Mouse (Mus musculus) neural tube, embryonic 11.5 days (tissue): ENCODE data around the gene Serpinb6c. TPM values are rescaled to one million over a fixed set of nuclear protein-coding genes. Genes with fewer than 3 reads are reported as not detected.
"Not testable (repeated sequence)": the region's sequence is repeated elsewhere in the genome, so short reads cannot be mapped to it uniquely, and the experiment has no call there.

Source experiments
- ATAC-seq: fragments of 200-750 bp; cut with Nextera tagmentation; 2 replicates; pipeline ENCODE4 v1.8.0; 2017; ENCODE audit warnings: moderate number of reproducible peaks, mild to moderate bottlenecking, moderate TSS enrichment, moderate library complexity; ENCODE audit not compliant: insufficient read depth, low FRiP score, low TSS enrichment
- DNase-seq: peaks from one replicate; pipeline ENCODE4 v3.0.0-alpha.2; 2015; ENCODE audit warnings: low spot score
- H3K27ac ChIP-seq: fragments of 300-500 bp; sonication (generic); 2 replicates; pipeline ENCODE4 v1.5.1; 2014; ENCODE audit warnings: low read depth, mild to moderate bottlenecking, low read length
- H3K27me3 ChIP-seq: fragments of 300-500 bp; sonication (generic); 2 replicates; pipeline ENCODE4 v1.6.1; 2014; ENCODE audit warnings: mild to moderate bottlenecking, low read length, mixed read lengths; ENCODE audit not compliant: control insufficient read depth, insufficient read depth
- H3K36me3 ChIP-seq: fragments of 300-500 bp; sonication (generic); 2 replicates; pipeline ENCODE4 v1.6.1; 2014; ENCODE audit warnings: mild to moderate bottlenecking, low read length, moderate library complexity, mixed read lengths; ENCODE audit not compliant: control insufficient read depth, insufficient read depth
- H3K4me1 ChIP-seq: fragments of 300-500 bp; sonication (generic); 2 replicates; pipeline ENCODE4 v1.6.1; 2014; ENCODE audit warnings: low read length, mixed read lengths; ENCODE audit not compliant: control insufficient read depth, insufficient read depth
- H3K4me2 ChIP-seq: fragments of 300-500 bp; sonication (generic); 2 replicates; pipeline ENCODE4 v1.6.1; 2014; ENCODE audit warnings: low read depth, mild to moderate bottlenecking, moderate library complexity
- H3K4me3 ChIP-seq: fragments of 300-500 bp; sonication (generic); 2 replicates; pipeline ENCODE4 v1.5.1; 2014; ENCODE audit warnings: low read depth, low read length
- H3K9ac ChIP-seq: fragments of 300-500 bp; sonication (generic); 2 replicates; pipeline ENCODE4 v1.6.1; 2014; ENCODE audit warnings: mild to moderate bottlenecking, low read length
- H3K9me3 ChIP-seq: fragments of 300-500 bp; sonication (generic); 2 replicates; pipeline ENCODE4 v1.6.1; 2016; ENCODE audit warnings: low read length; ENCODE audit not compliant: control insufficient read depth
- WGBS: fragments of 180-500 bp; shearing (Covaris S2); extraction: QIAGEN DNeasy Blood & Tissue Kit; methylation state at CpG from one replicate; pipeline ENCODE4 v1.1.7; 2014; 5-methylcytosine and 5-hydroxymethylcytosine counted together
- polyA plus RNA-seq: library from polyadenylated mRNA; unstranded; fragments of >200 nt; fragmentation: Nextera tagmentation; extraction: Ambion mirVana; gene quantifications from 2 replicates; pipeline ENCODE4 v1.2.1, GENCODE M21; 2014

Serpinb6c gene
- 0.42 TPM in 1 of 2 replicates, not detected in the other for polyA plus RNA-seq

DNA sequence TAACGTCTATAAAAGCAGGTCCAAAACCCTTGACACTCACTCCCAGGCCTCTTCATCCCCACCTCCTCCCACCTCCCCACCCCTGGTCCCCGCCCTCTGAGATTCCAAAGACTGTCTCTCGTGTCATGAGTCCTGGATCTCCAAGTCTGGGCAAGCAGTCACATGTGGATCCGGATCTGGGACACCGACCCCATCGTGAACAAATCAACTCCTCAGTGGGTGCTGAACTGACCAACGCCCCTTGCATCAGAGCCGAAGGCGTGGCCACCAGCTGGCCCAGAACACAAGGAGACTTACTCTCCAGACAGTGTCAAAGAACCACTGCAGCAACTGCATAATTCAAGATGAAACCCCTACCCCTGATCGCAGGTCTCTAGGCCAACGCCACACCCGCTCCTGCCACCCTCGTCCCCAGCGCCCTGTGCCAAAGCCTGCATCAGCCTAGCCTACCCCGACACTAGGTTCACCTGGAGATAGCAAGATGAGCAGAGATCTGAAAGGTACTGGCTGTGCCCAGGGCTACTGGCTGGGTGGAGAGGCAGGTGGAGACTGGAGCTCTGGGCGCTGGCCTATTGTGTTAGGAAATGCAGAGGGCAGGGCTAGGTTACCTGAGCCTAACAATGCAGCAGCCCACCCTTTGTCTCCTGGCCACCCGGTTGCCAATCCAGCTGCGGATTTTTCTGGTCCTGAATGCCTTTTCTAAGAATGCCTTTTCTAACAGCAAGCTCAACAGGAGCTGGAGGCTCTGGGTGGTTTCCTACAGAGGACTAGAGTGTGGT is at the start of gene Serpinb6c:
Gene Serpinb6c (minus strand): TSS at position 533 of the 779 bp plus-strand sequence.
- H3K27ac ChIP-seq = no peak within 1 kb of the TSS
- H3K4me3 ChIP-seq = no peak within 1 kb of the TSS
- 79% methylated on average over 18 of the region's 18 CpGs for WGBS
- H3K9ac ChIP-seq = no peak within 1 kb of the TSS
- no peak within 1 kb of the TSS for H3K4me2 ChIP-seq
- H3K9me3 ChIP-seq = no peaks in the 10 kb centered on the region
- ATAC-seq (no peak), DNase-seq (no peak)
- no peaks in the 10 kb centered on the region for H3K4me1 ChIP-seq
- H3K36me3 ChIP-seq = no peaks in the 10 kb centered on the region
- H3K27me3 ChIP-seq = no peaks in the 10 kb centered on the region

DNA sequence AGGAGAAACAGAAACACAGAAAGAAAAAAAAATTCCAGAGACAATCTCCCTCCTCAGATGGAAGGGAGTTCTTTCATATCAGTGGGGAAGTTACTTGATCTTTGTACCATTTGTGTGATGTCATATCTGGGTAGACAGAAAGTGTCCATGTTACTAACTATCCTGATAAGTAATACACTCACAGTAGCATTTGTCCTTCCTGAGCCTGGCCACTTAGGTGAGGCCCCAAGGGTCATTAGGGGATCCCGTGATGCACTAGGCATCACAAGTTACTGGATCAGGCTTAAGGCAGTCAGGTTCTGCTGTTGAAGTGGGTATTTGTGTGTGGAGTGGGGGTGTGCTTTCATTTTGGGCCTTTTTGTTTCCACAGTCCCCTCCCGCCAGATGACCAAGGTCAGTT is 47.4 kb upstream of the Serpinb6c start:
- ATAC-seq (no peak), DNase-seq (no peak)
- no peaks in the 10 kb centered on the region for H3K27me3 ChIP-seq
- no peaks in the 10 kb centered on the region for H3K9me3 ChIP-seq
- H3K9ac ChIP-seq = no peak overlapping the region
- WGBS = 88% methylated on average over 2 of the region's 2 CpGs
- no peak overlapping the region for H3K4me2 ChIP-seq
- H3K4me3 ChIP-seq = no peak overlapping the region
- H3K27ac ChIP-seq = no peak overlapping the region
- H3K36me3 ChIP-seq = no peaks in the 10 kb centered on the region
- H3K4me1 ChIP-seq = no peaks in the 10 kb centered on the region

DNA sequence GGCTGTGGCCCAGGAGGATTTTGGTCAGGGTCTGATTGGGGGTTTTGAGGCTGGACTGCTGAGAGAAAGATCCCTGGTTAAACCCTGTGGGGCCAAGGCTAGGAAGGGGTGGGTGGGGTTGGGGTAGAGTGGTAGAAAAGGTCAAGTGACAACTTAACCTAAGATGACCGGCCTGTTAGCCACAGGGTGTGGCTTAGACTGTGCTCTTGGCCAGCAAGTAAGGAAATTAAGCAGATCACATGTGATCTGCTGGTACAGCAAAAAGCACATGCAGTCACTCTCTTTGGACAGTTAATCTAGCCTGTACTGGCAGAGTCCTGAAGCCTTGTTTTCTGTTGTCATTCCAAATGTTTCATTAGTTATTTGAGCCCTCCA is 46.6 kb upstream of the Serpinb6c start:
- 59% methylated on average over 1 of the region's 1 CpGs for WGBS
- no peak for DNase-seq

DNA sequence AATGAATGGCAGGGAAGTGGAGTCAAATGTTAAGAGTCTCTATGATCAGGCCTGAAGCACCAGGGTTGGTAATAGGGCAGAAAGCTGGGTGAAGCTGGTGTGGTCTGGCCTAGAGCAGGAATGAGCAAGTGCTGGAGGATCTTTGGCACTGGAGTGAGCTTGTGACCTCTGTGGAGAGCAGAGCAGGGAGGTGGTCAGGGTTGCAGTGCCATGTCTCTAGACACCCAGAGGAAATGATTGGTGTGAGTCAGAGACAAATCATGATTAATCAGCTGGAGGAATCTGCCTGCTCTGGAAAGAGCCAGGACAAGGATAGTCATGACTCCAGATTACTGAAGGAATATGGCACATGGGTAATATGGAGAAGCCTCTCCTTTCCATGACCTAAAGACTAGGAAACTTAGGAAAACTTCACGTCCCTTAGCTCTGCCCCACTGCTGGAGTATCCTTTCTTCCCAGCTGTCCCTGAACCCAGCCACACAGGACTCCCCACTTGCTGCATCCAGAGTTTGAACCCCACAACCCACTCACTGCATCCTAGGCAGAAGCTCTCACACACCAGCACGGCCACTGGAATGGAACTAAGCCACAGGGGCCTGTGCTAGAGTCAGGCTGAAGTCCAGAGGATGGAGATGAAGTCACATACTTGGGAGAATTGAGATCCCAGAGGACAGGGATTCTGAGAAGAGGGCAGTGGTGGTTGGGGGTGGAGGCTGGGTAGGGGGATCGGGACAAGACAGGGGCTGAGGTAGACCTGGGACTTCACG is 46.0 kb upstream of the Serpinb6c start:
- Histone ChIP-seq H3K4me3 (no peak overlapping the region), H3K4me1 (no peaks in the 10 kb centered on the region), H3K27me3 (no peaks in the 10 kb centered on the region), H3K27ac (no peak overlapping the region), H3K9me3 (no peaks in the 10 kb centered on the region), H3K36me3 (no peaks in the 10 kb centered on the region), H3K4me2 (no peak overlapping the region), H3K9ac (no peak overlapping the region)
- ATAC-seq = no peak
- 85% methylated on average over 4 of the region's 4 CpGs for WGBS
- DNase-seq = no peak

More for the DNA sequence above, 46.6 kb upstream of the Serpinb6c start:
- no peak for ATAC-seq
- Histone ChIP-seq H3K27ac (no peak overlapping the region), H3K4me2 (no peak overlapping the region), H3K36me3 (no peaks in the 10 kb centered on the region), H3K9ac (no peak overlapping the region), H3K4me3 (no peak overlapping the region), H3K9me3 (no peaks in the 10 kb centered on the region), H3K27me3 (no peaks in the 10 kb centered on the region), H3K4me1 (no peaks in the 10 kb centered on the region)

DNA sequence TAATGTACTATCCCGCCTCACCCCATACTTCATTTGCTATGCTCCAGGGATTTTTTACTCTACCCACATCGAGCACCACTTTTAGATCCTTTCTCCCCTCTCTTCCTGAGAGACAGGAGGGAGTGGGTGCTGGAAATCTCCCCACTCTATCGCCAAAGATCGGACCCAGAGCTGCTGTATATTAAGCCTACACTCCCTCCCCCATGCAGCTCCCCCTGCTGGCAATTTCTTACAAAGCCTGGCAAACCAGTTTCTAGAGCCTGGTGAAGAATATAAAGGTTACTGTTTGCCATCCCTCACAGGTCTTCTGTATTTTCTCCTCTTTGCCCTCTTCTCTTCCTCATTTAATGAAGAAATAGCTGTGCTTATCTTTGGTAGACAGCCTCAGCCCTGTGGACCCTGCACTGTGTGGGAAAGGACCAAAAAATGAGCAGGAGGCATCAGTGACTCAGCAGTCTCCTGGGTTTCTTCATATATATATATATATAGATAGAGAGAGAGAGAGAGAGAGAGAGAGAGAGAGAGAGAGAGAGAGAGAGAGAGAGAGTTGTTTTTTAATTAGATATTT is 36.8 kb upstream of the Serpinb6c start:
- DNase-seq (peak; percentile 31), ATAC-seq (no peak)
- no peak overlapping the region for H3K27ac ChIP-seq
- no peaks in the 10 kb centered on the region for H3K4me1 ChIP-seq
- no peak overlapping the region for H3K4me2 ChIP-seq
- H3K9me3 ChIP-seq = no peaks in the 10 kb centered on the region
- H3K9ac ChIP-seq = no peak overlapping the region
- no peaks in the 10 kb centered on the region for H3K36me3 ChIP-seq
- 56% methylated on average over 4 of the region's 4 CpGs for WGBS
- no peaks in the 10 kb centered on the region for H3K27me3 ChIP-seq
- H3K4me3 ChIP-seq = no peak overlapping the region

DNA sequence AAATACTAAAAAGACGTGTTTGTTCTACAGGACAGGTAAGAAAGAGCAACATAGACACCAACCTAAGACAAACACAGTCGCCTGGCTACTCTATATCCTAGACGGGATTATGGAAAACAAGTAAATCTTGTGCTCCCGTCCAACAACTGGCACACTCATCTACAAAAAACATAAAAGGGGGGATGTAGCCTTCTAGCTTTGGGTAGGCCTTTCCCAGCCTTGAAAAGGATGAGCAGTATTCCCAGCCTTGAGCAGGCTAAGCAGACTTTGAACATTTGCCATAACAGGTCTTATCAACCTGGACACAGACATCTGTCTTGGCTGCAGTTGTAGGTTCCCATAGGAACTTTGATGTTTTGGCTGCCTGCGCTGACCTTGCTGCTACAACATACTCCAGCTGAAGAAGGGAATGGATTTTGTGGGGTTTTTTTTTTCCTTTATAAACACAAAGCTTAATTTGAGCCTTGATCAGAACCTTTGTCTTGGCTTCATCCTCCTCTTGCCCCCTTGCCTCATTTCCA is 35.8 kb upstream of the Serpinb6c start:
- no peaks in the 10 kb centered on the region for H3K4me1 ChIP-seq
- no peak overlapping the region for H3K4me2 ChIP-seq
- DNase-seq (no peak), ATAC-seq (no peak)
- 89% methylated on average over 5 of the region's 5 CpGs for WGBS
- H3K36me3 ChIP-seq = no peaks in the 10 kb centered on the region
- H3K4me3 ChIP-seq = no peak overlapping the region
- H3K9me3 ChIP-seq = no peaks in the 10 kb centered on the region
- H3K27me3 ChIP-seq = no peaks in the 10 kb centered on the region
- no peak overlapping the region for H3K9ac ChIP-seq
- no peak overlapping the region for H3K27ac ChIP-seq

DNA sequence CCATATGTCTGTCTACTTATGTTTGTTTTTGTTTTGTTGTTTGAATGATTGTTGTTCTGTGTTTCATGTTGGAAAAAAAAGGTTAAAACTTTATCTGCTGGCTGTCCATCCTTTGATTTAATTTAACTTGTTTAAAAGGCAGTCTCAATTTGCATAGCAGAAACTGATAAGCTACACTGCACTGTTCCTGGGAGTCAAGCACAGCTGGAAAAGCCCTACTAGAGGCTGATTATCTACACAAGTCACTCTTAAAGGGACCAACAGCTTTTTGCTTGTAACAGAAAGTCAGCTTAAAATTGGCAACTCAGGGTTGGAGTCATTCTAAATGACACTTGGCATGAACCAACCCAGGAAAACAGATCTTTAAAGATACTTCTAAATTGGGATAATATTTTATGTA is 32.1 kb upstream of the Serpinb6c start:
- H3K9me3 ChIP-seq, H3K4me3 ChIP-seq, H3K36me3 ChIP-seq, H3K4me2 ChIP-seq, H3K27me3 ChIP-seq, H3K9ac ChIP-seq, DNase-seq, H3K27ac ChIP-seq, ATAC-seq, H3K4me1 ChIP-seq: not testable (repeated sequence)

DNA sequence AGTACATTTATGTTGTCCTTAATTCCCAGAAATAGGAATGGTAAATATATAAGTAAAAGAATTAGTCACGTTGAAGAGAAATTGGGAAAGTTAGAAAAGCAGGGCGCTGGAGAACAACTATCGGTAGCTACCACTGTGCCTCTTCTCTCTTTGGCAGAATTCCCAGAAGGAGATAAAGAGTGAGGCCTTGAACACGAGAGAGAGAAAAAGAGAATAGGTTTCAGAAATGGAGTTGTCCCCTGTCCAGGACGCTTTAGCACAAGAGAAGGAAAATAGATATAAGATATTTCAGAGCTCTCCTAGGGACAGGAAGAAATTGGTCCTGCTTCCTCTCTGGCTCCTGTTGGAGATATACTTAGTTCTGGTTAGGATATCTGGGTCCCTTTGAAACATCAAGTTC is 31.6 kb upstream of the Serpinb6c start:
- Histone ChIP-seq H3K36me3 (no peaks in the 10 kb centered on the region), H3K4me3 (no peak overlapping the region), H3K27me3 (no peaks in the 10 kb centered on the region), H3K9me3 (no peaks in the 10 kb centered on the region), H3K27ac (no peak overlapping the region), H3K9ac (no peak overlapping the region), H3K4me2 (no peak overlapping the region), H3K4me1 (no peaks in the 10 kb centered on the region)
- ATAC-seq (no peak), DNase-seq (no peak)
- 91% methylated on average over 5 of the region's 5 CpGs for WGBS
